Mouse (Mus musculus): ENCODE measurements at regions not wholly inside any gene's neighbourhood (a gene's known extent, or its start where the extent isn't known, plus 50 kb on each side); places are given as distances from the start of the nearest gene placed in this dataset.
"Not testable (repeated sequence)": the region's sequence is repeated elsewhere in the genome, so short reads cannot be mapped to it uniquely, and the experiment has no call there.

GRCm38 (mm10) chr2:18453426-18453825, 60.8 kb upstream of the Dnajc1 start:
- DNase-seq (ENCODE audit: extremely low spot score, low spot score) = not testable (repeated sequence)

DNA sequence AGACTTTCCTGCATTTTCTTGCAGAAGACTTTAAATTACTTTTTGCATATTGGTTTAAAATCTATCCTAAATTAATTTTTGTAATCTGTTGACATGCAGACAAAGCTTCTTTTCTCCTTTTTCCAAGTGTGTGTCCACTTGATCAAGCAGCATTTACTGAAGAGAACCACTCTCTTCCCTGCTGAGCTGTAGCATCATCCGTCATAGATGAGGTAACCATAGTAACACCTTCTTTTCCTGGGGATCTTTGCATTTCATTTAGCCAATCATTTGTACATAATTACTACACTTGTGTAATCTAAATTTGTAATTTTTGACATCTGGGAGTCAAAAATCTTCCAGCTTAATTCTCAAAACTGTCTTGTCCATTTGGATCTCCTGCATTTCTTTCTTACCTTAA, 53.2 kb upstream of the Dnajc1 start:
- DNase-seq (ENCODE audit: extremely low spot score, low spot score) = no peak
